Mouse (Mus musculus): ENCODE measurements around the gene Zbtb16. TPM values are rescaled to one million over a fixed set of nuclear protein-coding genes. Genes with fewer than 3 reads are reported as not detected.

The Zbtb16 gene
- polyA plus RNA-seq, 2 experiments from 2014 or later = not detected

GRCm38 (mm10) chr9:48696731-48697469, 139.1 kb downstream of the Zbtb16 start:
- no peak for ATAC-seq

- ATAC-seq = no peak
These were observed 139.7 kb downstream of the Zbtb16 start for GRCm38 (mm10) chr9:48696330-48696729.

GRCm38 (mm10) chr9:48695796-48696195, 140.2 kb downstream of the Zbtb16 start:
- no peak for ATAC-seq

- ATAC-seq = no peak
These were observed 141.4 kb downstream of the Zbtb16 start for GRCm38 (mm10) chr9:48694616-48695061.

- no peak for ATAC-seq
These were observed 142.3 kb downstream of the Zbtb16 start for GRCm38 (mm10) chr9:48693696-48694095.

GRCm38 (mm10) chr9:48689718-48689980, 146.4 kb downstream of the Zbtb16 start:
- ATAC-seq = no peak

GRCm38 (mm10) chr9:48688859-48689717, 146.9 kb downstream of the Zbtb16 start:
- ATAC-seq = no peak

GRCm38 (mm10) chr9:48687891-48688290, 148.1 kb downstream of the Zbtb16 start:
- no peak for ATAC-seq

GRCm38 (mm10) chr9:48685721-48686120, 150.3 kb downstream of the Zbtb16 start:
- ATAC-seq = no peak

- ATAC-seq = no peak
These were observed 151.9 kb downstream of the Zbtb16 start for GRCm38 (mm10) chr9:48684144-48684543.

- no peak for ATAC-seq
These were observed 154.8 kb downstream of the Zbtb16 start for GRCm38 (mm10) chr9:48681193-48681592.

- ATAC-seq = no peak
These were observed 157.3 kb downstream of the Zbtb16 start for GRCm38 (mm10) chr9:48678426-48679358.

GRCm38 (mm10) chr9:48675151-48675790, 160.8 kb downstream of the Zbtb16 start:
- no peak for ATAC-seq

- no peak for ATAC-seq
These were observed 161.5 kb downstream of the Zbtb16 start for GRCm38 (mm10) chr9:48674359-48675015.

- ATAC-seq = no peak
These were observed 162.2 kb downstream of the Zbtb16 start for GRCm38 (mm10) chr9:48673804-48674203.

GRCm38 (mm10) chr9:48673213-48673612, 162.8 kb downstream of the Zbtb16 start:
- ATAC-seq = no peak

GRCm38 (mm10) chr9:48671841-48672240, 164.2 kb downstream of the Zbtb16 start:
- ATAC-seq = no peak

- ATAC-seq = no peak
These were observed 165.9 kb downstream of the Zbtb16 start for GRCm38 (mm10) chr9:48670156-48670555.

- ATAC-seq = no peak
These were observed 166.3 kb downstream of the Zbtb16 start for GRCm38 (mm10) chr9:48669672-48670071.

GRCm38 (mm10) chr9:48666702-48667101, 169.3 kb downstream of the Zbtb16 start:
- no peak for ATAC-seq

- ATAC-seq = no peak
These were observed 173.0 kb downstream of the Zbtb16 start for GRCm38 (mm10) chr9:48663052-48663433.

Data from CD4-positive, CD25-positive, alpha-beta regulatory T cell, adult 4 months (primary cell).